8 mouse cellular contexts compared by ENCODE assay signal in genomic region chr1:120073519-120074306, GRCm38 (mm10). TPM values are rescaled to one million over a fixed set of nuclear protein-coding genes. Genes with fewer than 3 reads are reported as not detected.
DNase-seq lines count a peak whose midpoint lies in the region; ATAC-seq lines count a peak whose summit lies in the region.

Tmem37 (minus strand) TSS chr1:120074074.

- peaks cover 18% of the 10 kb centered on the region for H3K4me1 ChIP-seq in forebrain, embryonic 15.5 days
- peaks cover 45% of the 10 kb centered on the region for H3K4me1 ChIP-seq in limb, embryonic 10.5 days
- H3K4me1 ChIP-seq in midbrain, embryonic 10.5 days: peaks cover 36% of the 10 kb centered on the region
- peaks cover 11% of the 10 kb centered on the region; the same call in 1 of the 2 replicates for H3K4me1 ChIP-seq in stomach, embryonic 14.5 days (ENCODE audit: control insufficient read depth, insufficient read depth, low read length)

- ATAC-seq in forebrain, embryonic 15.5 days (replicated peaks): peak; percentile 62
- ATAC-seq in stomach, embryonic 14.5 days (ENCODE audit: insufficient number of reproducible peaks, insufficient read depth, low FRiP score, low read depth): peak; percentile 77

- peak within 1 kb of the TSS; percentile 33 for H3K4me3 ChIP-seq in forebrain, embryonic 15.5 days
- peak within 1 kb of the TSS; percentile 53 for H3K4me3 ChIP-seq in limb, embryonic 10.5 days
- H3K4me3 ChIP-seq in midbrain, embryonic 10.5 days: peak within 1 kb of the TSS; percentile 56
- peak within 1 kb of the TSS; percentile 31 for H3K4me3 ChIP-seq in stomach, embryonic 14.5 days (ENCODE audit: low read depth, low read length)

- peaks cover 14% of the 10 kb centered on the region; the same call in 1 of the 2 replicates for H3K27me3 ChIP-seq in forebrain, embryonic 15.5 days
- peaks cover 48% of the 10 kb centered on the region for H3K27me3 ChIP-seq in limb, embryonic 10.5 days (ENCODE audit: low read depth, poor library complexity, severe bottlenecking)
- peaks cover 61% of the 10 kb centered on the region for H3K27me3 ChIP-seq in midbrain, embryonic 10.5 days (ENCODE audit: low read depth, poor library complexity, severe bottlenecking)
- H3K27me3 ChIP-seq in stomach, embryonic 14.5 days (ENCODE audit: control insufficient read depth, insufficient read depth, low read length): 0 out of 2 replicates have a peak, but pooled peaks cover 5% of the 10 kb centered on the region

- H3K4me2 ChIP-seq in forebrain, embryonic 15.5 days (replicated peaks): peak within 1 kb of the TSS; percentile 71
- peak within 1 kb of the TSS; percentile 92 for H3K4me2 ChIP-seq in stomach, embryonic 14.5 days (replicated peaks; ENCODE audit: low read depth, low read length)

- no peaks in the 10 kb centered on the region for H3K9me3 ChIP-seq in forebrain, embryonic 15.5 days
- no peaks in the 10 kb centered on the region for H3K9me3 ChIP-seq in limb, embryonic 10.5 days (replicated peaks)
- no peaks in the 10 kb centered on the region for H3K9me3 ChIP-seq in midbrain, embryonic 10.5 days (replicated peaks)
- no peaks in the 10 kb centered on the region for H3K9me3 ChIP-seq in stomach, embryonic 14.5 days (ENCODE audit: control insufficient read depth, low read depth, low read length)

- H3K27ac ChIP-seq in forebrain, embryonic 15.5 days (replicated peaks): no peak within 1 kb of the TSS
- peak within 1 kb of the TSS; percentile 59; the same call in 1 of the 2 replicates for H3K27ac ChIP-seq in limb, embryonic 10.5 days
- H3K27ac ChIP-seq in midbrain, embryonic 10.5 days (replicated peaks): peak within 1 kb of the TSS; percentile 43
- H3K27ac ChIP-seq in stomach, embryonic 14.5 days (ENCODE audit: low read length): no peak within 1 kb of the TSS

- H3K36me3 ChIP-seq in forebrain, embryonic 15.5 days: no peaks in the 10 kb centered on the region
- no peaks in the 10 kb centered on the region for H3K36me3 ChIP-seq in limb, embryonic 10.5 days
- no peaks in the 10 kb centered on the region for H3K36me3 ChIP-seq in midbrain, embryonic 10.5 days
- no peaks in the 10 kb centered on the region for H3K36me3 ChIP-seq in stomach, embryonic 14.5 days (ENCODE audit: control insufficient read depth, insufficient read depth, low read length)

- intact Hi-C loops in left cerebral cortex, postnatal 14 days (cut with DNase I): no loop called here

- WGBS in forebrain, embryonic 15.5 days: 3% methylated on average over 40 of the region's 40 CpGs
- WGBS in limb, embryonic 10.5 days: 2% methylated on average over 40 of the region's 40 CpGs
- 2% methylated on average over 40 of the region's 40 CpGs for WGBS in midbrain, embryonic 10.5 days
- 3% methylated on average over 40 of the region's 40 CpGs for WGBS in stomach, embryonic 14.5 days

- peak; percentile 25 to 58 for DNase-seq in left cerebral cortex, postnatal 14 days (ENCODE audit: low spot score in 2 of 2)
- no peak for DNase-seq in left cerebral cortex, adult 8-10 months (ENCODE audit: low spot score in 2 of 2)
- DNase-seq in brain, adult 2 months (ENCODE audit: low read depth, low spot score): peak; percentile 23
- DNase-seq in heart, postnatal 4 days: peak; percentile 81
- DNase-seq in limb, embryonic 10.5 days (ENCODE audit: low spot score): peak; percentile 89
- DNase-seq in midbrain, embryonic 10.5 days (ENCODE audit: low spot score): peak; percentile 87

- H3K9ac ChIP-seq in forebrain, embryonic 15.5 days (replicated peaks): peak within 1 kb of the TSS; percentile 34
- 0 out of 2 replicates have a peak within 1 kb of the TSS, but pooled peaks have one; percentile 2 for H3K9ac ChIP-seq in stomach, embryonic 14.5 days (replicated peaks; ENCODE audit: low read depth, low read length)

RNA-seq across cellular contexts. Expression of gene Tmem37, which starts in this region (rescaled TPM):
- total RNA-seq in left cerebral cortex, postnatal 14 days (2021): 1 to 10 TPM; 1.7 to 1.8 TPM
- 1 to 10 TPM; 1.3 to 2.6 (median 2.2) TPM for total RNA-seq in left cerebral cortex, adult 8-10 months (2022)
- polyA plus RNA-seq in forebrain, embryonic 15.5 days (2015; fragmentation: Nextera tagmentation; extraction: Ambion mirVana): 4.5 and 5.8 TPM in 2 replicates
- 1 to 10 TPM; 3.6 to 5.5 TPM for total RNA-seq in heart, postnatal 4 days (2021)
- 3.2 and 3.5 TPM in 2 replicates for polyA plus RNA-seq in limb, embryonic 10.5 days (2016; fragmentation: Nextera tagmentation; extraction: Ambion mirVana)
- 6.6 and 7.4 TPM in 2 replicates for polyA plus RNA-seq in midbrain, embryonic 10.5 days (2016; fragmentation: Nextera tagmentation; extraction: Ambion mirVana)
- 4.5 and 6.2 TPM in 2 replicates for polyA plus RNA-seq in stomach, embryonic 14.5 days (2014; fragmentation: Nextera tagmentation; extraction: Ambion mirVana)

Comparison
In these comparisons a context has a peak if more than half of its experiments do, and no peak if none do; other contexts are left out.
1. DNase-seq: peak in left cerebral cortex, postnatal 14 days (2 of 2), brain, adult 2 months (single experiment), heart, postnatal 4 days (single experiment), limb, embryonic 10.5 days (single experiment) and midbrain, embryonic 10.5 days (single experiment); none in left cerebral cortex, adult 8-10 months (0 of 2).
2. H3K27ac ChIP-seq: peak in limb, embryonic 10.5 days (single experiment) and midbrain, embryonic 10.5 days (single experiment); none in forebrain, embryonic 15.5 days (single experiment) and stomach, embryonic 14.5 days (single experiment).
3. Peak in every context shown above with its lines, with median percentiles within 50 percentile points of each other: H3K4me3 ChIP-seq.